Mouse (Mus musculus): Measurements from ENCODE around the gene Ercc1.

Gene Ercc1

DNA sequence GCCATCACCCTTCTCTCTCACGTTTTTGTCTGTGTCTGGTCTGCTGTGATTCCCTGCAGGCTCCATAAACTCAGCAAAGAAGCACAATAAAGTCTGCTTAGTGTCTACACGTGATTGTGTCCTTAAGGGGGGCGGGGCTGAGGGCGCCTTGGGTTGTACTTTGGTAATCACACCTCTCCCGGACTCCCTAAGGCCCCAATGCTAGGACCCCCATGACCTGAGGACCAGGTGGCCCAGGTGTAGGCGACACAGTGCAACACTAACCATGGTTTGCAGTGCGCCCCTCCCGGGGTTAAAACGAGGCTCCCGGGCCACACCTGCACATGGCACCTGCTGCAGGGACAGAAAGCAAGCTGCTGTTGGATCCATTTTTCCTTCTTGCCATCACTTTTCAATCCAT lies 3.3 kb upstream of the Ercc1 start:
- DNase-seq: no peak

DNA sequence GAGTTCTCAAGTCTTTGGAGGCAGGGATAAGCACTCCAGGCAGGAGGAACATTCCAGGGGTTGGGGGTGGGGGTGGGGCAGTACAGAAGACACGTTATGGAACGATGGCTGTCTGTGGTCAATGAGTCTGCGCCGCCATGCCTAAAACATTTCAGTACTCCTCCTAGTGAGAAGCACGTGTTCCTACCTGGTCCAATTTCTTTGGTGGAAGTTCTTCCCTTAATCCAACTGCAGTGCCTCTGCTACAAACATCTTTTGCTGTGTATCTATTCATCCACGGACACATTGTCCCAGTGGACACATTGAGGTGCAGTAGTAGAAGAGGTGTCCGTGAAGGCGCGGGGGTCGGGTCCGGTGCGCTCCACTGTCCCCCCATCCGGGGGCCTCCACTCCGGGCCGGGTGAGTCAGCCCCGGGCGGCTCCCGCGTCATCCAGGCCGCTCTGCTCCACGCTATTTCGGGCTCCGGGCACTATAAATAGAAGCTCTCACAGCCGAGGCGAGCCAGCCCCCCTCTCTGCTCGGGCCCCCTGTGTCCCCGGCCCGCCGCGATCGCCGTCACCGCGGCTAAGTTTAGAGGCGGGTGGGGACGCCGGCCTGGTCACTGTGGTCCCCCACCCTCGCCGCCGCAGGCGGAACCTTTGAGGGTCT lies 2.7 kb upstream of the Ercc1 start:
- DNase-seq: no peak

DNA sequence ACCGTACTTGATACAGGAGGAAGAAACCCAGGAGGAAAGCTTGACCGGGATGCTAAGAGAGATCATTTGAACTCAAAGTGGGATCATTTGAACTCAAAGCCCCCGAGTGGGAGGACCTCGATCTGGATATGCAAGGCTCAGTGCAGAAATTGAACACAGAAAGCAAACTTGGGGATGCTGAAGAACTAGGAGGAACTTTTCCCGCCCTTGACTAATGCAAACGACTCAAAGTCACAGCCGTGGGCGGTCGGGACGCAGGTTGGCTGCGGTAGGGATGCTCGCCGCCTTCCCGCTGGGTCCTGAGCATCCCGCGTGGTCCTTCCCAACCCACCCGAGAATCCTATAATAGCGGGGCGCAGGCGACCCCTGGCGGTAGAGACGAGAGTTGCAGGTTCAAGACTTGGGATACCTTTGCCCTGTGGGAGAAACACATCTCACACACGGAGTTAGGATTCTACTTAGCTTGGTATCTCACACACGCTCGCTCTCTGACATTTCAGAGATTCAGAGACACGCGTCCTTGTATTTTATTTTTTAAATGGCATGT lies 2.0 kb upstream of the Ercc1 start:
- DNase-seq: peak; percentile 73 to 80

DNA sequence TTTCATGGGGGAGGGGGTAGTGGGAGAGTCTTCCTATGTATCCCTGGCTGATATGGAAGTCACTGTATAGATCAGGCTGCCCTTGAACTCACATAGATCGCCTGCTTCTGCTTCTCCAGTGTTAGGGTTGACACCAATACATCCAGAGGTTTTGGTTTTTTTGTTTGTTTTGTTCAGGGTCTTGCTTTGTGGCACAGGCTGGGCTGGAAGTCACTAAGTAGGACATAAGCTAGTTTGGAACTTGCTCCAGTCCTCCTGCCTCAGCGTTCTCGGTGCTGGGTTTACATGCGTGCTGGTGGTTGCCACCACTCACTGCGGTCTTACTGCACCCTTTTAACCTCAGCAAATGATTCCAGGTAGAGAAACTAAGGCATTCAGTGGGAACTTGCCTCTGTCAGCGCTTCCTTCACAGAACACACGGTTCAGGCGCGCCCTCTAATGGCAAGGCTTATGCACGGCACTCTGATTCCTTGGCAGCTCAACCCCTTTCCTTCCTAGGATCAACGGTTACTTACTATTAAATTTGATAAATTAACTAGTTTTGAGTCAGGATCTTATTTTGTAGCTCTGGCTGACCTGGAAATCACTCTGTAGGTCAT lies 1.3 kb upstream of the Ercc1 start:
- DNase-seq: peak; percentile 63 to 73

DNA sequence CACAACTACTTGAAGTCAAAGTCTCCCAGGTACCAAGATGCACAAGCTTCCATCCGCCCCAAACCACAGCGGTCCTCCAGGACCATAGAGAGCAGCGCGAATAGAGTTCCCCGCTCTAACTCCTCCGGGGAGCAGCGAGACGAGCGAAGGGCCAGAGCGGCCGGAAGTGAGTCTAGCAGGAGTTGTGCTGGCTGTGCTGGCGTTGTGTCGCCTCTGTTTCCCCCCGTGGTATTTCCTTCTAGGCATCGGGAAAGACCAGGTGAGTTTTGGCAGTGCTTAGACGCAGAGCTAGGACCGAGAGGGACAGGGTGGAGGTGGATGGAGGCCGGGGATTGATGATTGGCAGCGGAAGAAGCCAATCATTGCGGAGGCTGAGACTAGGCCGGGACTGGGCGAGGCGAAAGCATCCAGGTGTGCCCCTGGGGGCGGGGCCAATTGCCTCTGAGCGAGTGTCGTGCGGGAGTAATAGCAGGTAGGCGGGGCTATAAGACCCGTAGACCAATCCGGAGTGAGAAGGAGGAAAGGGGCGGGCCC lies 427 bp downstream of the Ercc1 start:
- peak; percentile 96 to 98 for DNase-seq

DNA sequence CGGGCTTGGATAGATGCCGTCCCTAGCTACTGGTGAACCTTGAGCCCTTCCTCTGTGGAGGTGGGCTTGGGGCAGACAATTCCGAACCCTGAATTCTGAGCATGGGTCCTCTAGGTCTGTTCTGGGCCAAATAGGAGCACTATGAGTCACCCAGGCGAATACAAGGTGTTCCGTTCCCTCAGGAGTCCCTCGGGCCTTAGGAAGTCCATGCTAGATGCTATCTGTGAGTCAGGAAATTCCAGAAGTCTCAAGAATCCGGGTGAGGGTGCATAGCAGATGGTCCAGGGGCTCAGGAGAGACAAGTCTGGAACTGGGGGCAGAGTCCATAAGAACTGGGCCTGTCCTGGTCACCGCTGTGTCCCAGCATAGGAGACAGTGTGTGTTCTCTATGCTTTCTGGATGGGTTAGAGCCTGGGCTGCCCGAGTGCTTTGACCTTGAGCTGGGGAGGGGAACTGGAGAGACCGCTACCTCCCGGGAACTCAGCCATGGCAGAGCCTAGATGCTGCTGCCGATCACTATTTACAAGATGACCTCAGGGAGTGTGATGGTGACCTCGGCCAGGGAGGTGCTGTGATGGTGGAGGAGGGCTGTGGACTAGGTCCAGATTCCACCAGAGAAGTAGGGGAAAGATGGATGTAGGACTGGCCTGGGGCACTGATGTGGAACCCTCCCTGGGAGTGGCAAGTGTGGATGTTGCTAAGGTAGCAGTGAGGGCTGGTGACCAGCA lies 4.8 kb downstream of the Ercc1 start:
- DNase-seq: no peak

DNA sequence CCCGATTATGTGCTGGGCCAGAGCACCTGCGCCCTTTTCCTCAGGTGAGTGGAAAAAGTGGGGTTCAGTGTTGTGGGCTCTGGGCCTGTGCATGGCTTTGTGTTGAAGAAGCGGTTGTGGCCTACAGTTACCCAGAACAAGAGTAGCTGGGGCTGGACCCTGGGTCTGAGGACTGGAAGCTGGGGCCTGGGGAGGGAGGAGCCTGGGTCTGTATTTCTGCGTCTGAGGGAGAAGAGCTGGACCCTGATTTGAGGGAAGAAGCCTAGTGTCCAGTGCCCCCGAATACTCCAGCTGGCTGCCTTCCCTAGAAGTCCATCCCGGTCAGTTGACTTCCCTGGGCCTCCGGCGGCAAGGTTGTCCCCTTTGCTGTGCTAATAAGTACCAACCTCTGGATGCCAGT lies 5.6 kb downstream of the Ercc1 start:
- DNase-seq: no peak

DNA sequence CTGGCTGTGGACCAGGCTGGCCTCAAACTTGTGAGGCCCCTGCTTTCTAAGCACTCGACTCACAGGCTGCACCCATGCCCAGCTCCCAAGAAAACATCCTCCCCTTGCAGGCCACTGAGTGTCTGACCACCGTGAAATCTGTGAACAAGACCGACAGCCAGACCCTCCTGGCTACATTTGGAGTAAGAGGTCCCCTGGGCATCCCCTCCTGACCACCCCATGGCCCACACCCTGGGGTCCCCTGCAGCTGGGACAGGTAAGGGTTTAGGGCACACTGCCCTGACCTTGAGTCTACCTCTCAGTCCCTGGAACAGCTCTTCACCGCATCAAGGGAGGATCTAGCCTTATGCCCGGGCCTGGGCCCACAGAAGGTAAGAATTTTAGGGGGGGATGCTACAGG lies 10.4 kb downstream of the Ercc1 start:
- no peak for DNase-seq

DNA sequence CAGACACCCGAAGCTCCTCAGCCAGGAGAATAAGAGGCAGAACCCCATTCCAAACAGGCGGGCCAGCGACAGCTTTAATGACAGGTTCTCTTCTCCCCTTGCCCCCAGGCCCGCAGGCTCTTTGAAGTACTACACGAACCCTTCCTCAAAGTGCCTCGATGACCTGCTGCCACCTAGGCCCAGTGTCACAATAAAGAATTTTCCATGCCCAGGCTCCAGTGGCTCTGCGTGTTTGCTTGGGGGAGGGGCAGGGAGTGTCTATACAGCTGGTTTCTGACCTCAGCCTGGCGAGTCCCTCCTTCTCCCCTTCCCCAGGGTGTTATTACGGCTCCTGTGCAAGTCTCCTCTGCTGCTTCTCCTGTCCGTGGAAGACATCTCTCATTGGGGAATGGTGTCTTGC lies 11.7 kb downstream of the Ercc1 start:
- DNase-seq: no peak

DNA sequence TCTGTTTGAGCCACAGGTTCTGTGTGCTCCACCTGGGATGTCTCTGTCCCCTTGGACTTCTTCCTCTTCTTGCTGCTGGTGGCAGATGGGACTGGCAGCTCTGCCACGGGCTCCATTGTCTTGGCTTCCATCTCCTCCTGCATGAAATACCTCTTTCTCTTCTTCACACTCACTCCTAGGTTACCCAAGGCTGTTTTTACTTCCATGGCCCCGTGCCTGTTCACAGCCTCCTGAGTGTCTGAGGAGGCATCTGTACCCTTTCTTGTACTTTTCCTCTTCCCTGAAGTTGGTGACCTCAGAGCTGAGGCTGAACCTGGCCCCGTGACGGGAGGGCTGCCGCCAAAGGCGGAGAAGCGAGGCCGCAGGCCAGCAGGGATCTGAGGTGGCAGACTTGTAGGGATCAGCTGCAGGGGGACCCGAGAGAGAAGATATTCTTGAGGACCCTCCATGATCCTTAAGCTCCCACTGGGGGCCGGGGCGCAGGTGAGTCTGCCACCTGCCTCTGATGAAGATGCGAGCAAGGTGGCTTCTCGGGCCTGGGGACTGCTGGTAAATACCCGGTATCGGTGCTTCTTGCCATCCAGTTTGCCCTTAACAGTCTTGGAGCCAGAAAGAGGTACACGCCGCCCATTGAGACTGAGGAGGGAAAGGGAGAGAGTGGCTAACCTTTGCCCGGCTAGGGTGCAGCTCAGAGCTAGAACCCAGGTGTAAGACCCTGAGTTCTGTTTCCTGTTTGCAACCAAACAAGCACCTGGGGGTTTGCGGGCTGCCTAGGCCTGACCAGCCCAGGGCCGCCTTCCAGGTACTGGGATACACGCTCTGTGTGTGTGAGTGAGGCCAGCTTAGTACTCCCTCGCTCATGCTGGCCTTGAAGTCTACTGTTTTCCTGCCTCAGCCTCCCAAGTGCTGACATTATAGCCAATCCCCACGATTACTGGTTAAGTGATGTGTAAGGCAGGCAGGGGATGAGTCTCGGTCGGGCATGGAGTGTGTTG lies 13.1 kb downstream of the Ercc1 start:
- no peak for DNase-seq

DNA sequence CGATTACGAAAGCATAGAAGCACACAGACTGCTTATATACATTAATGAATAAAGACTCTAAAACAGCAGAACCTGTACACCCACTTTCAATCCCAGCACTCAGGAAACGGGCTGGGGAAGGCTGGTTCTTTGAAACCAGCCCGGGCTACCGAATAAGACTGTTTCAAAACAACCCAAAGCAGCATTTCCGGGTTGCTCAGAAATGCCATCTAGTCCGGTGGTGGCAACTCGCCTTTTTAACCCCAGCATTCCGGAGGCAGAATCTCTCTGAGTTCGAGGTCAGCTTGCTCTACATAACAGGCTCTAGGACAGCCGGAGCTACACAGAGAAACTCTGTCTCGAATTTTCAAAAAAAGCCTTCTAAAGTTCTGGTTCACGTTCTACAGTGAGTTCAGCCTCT lies 14.1 kb downstream of the Ercc1 start:
- DNase-seq: no peak

DNA sequence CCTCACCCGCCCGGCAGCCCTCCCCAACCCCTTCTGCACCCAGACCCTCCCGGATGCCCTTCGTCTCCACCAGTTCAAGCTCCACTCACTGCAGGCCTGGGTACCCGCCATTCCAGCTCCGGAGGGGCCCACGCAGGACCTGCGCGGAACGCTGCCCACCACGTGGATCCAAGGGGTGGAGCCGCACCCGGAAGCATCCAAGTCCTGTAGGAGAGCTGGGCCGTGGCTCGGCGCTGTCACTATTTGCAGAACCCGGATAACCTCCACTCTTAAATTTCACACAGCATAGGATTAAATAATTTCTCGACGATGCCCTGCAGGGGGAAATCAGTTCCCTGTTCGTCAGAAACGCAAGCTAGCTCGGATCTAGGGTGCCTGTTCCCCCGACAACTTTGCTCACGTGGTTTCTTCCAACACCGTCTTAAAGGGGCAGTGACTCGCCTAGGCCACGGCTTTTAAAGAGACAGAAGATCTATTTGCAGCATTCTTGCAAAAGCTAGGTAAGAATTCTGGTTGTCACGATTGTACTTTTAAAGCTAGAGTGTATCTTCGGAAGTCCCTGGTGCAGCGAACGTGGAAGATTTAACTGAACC lies 14.8 kb downstream of the Ercc1 start, which contains the start of the genes Cd3eap and Ppp1r13l:
TSS of gene Cd3eap (minus strand) at position 185 of the 593 bp plus-strand sequence.
TSS of gene Ppp1r13l (plus strand) at position 451 of the 593 bp plus-strand sequence.
- DNase-seq: peak; percentile 81 to 82

DNA sequence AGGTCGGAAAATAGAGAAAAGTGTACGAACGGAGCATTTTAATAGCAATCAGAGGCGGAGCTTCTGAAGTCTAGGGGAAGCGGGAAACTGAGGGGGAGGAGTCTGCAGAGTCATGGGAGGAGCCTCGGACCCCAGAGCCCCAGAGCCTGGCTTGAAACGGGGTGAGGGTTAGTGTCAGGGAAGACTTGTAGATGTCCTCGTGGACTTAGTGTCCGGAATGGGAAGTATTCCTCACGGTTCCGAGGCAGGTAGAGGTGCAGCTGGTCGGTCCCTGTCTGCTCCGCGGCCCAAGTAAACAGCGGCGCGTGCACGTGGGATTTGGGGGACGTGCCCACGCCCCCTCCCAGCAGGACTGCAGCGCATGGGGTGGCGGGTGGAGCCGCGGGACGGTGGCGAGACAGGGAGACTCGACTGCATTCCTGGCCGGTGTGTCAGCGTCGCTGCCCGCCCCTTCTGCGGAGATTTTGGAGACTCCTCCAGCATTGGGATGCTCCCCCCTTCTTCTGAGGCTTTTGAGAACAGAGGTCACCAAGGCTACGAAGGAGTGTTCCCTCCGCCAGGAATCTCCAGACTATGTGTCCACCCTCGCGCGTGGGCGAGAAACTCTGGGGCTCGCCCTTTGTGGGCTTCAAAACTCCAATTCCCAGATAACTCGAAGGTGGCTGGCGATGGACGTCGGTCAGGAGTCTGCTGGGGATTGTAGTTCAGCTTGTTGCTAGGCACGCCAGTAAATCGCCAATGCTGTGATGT lies 15.5 kb downstream of the Ercc1 start:
- DNase-seq: peak; percentile 57 to 68

DNA sequence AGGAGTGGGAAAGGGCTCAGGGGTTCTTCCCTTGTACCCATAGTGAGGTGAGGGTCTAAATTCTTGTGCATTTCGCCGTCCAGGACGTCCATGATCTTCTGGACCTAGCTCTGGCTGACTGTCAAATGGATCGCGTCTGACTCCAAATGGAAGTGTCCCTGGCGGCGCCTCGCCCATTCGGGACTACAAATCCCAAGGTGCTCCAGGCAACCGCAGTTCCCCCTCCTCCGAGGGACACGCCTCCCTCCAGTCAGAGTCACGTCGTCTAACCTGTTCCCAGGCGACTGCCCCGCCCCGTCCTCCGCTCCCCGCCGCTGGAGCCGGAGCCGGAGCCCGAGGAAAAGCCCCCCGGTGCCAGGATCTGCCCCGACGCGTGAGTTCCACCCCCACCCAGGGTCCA lies 16.4 kb downstream of the Ercc1 start:
- DNase-seq: peak; percentile 49 to 74

DNA sequence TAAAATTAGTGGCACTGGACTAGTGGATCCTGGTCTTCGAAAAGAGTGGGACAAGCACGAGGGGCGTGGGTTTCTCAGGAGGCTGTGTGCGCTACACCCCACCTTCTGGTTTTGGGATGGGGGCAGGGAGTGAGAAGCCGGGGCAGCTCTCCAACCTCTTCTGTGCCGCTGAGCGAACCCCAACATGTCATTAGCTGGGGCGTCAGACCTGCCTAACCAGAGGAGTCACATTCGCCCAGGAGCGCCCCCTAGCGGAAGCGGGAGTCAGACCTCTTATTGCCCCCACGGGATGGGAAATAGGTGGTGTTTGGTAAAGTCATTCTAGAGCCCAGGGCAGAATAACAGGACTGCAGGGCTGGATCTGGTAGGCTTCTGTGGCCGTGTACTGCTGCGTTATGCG lies 17.1 kb downstream of the Ercc1 start:
- DNase-seq: peak; percentile 76 to 79

DNA sequence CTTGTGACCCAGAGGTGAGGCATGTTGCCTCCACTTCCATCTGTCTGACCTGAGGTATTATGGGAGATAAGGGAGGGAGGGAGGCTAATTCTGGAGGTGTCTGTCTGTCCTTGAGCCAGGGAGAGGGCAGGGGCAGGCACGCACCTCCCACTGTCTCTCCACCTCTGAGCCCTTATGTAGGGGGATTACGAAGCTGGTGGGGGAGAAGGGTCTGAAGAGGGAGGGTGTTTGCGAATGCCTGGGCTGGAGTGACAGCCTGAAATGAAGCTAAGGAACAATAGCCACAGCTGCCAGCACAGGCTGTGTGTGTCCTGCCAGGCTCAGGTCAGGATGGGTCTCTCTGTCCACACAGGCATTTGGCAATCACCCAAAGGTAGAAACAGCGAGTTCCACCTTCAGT lies 17.7 kb downstream of the Ercc1 start:
- no peak for DNase-seq

DNA sequence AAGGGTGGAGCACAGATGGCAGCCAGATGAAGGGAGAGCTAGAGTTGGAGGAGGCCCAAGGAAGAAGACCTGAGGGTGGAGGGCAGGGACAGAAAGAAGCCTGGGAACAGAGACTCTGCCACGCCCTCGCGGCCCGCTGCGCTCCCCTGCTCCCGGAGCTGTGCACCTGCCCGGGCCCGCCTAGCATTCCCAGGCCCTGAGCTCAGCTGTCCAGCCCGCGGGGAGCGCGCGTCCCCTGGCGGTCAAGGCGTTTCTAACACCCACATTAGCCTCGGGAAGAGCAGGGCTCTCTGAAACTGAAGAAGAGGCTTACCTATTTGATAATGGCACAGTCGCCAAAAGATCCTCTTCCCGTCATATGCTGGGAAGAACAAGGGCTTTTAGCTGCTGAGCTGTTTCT lies 19.3 kb downstream of the Ercc1 start:
- peak; percentile 74 to 75 for DNase-seq

DNA sequence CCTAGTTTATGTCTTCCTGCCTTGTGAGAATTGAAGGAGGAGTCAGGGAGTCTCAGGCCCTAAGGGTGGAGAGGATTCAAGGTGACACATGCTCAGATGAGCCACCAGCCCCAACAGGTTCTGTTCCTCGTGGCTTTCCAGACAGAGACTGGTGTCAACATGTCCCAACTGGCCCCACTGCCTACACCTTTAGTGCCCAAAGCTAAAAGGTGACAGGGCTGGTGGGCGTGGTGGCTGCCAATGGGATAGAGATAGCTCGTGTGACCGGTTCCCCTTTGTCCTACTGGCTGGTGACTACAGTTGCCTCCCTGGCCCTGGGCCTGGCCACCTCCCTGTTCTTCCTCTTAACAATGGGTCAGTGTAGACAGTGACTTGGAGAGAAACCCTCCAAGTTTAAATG lies 20.8 kb downstream of the Ercc1 start:
- DNase-seq: no peak

DNA sequence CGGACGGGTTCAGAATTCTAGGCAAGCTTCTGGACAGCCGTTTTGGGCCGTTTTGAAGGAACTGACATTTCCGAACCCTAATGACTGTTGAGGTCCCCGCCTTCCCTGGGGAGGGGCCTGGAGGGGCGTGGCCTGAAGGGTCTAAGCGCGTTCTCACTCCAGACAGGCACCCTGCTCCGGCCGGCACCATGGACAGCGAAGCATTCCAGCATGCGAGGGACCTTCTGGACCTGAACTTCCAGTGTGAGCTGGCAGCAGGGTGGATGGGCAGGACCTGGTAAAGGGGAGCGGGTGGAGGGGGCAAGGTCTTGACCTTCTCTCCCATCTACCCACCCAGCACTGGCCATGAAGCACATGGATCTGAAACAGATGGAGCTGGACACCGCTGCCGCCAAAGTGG lies 23.8 kb downstream of the Ercc1 start:
- no peak for DNase-seq

DNA sequence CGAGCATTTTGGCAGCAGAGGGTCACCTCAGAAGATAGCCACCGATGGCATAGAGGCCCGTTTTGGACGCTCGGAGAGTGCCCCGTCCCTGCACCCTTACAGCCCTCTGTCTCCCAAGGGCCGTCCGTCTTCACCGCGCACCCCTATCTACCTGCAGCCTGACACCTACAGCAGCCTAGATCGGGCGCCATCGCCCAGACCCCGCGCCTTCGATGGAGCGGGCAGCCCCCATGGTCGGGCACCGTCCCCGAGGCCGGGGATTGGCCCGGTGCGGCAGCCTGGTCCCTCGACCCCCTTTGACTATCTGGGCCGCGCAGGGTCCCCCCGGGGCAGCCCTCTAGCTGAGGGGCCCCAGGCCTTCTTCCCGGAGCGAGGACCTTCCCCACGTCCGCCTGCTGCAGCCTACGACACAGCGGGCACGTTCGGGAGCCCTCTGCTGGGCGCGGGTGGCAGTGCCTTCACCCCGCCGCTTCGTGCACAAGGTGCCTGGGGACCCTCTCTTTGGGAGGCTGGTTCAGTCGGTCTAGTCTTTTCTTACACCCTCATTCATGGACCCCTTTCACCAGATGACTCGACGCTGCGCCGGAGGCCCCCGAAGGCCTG lies 25.3 kb downstream of the Ercc1 start:
- peak; percentile 80 to 82 for DNase-seq

DNA sequence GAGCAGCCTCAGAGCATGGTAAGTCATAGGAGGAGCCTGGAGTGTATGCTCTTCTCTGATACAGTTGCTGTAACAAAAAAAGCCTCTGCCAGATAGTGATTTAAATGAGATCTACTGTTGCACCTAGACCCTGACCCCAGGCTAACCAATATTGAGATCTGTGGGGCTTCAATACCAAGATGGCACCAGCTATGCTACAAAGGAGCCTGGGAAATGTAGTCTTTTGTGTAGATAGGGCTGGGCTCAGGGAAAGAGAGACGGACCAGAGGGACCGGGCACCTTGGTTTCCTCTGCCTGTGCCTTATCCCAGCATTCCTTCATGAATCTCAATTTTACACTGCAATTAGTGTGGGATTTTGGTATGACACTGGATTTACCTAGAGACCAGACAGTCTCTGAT lies 28.8 kb downstream of the Ercc1 start:
- no peak for DNase-seq
